Mouse (Mus musculus) CH12.LX (cell line): ENCODE measurements at regions not wholly inside any gene's neighbourhood (a gene's known extent, or its start where the extent isn't known, plus 50 kb on each side); places are given as distances from the start of the nearest gene placed in this dataset.
A peak's percentile ranks its signal among the peaks of the same experiment; 100 is the strongest.

Experiments used
- DNase-seq: peaks from one replicate; pipeline ENCODE4 v3.0.0-alpha.2; 2013; ENCODE audit errors: extremely low read depth
- H3K27ac ChIP-seq: 2 replicates; pipeline ENCODE4 v1.5.1; 2012; ENCODE audit warnings: low read depth, mild to moderate bottlenecking, control low read depth, moderate library complexity; ENCODE audit not compliant: insufficient read depth
- H3K27me3 ChIP-seq: replicated peaks from 2 replicates; pipeline ENCODE3; 2012; ENCODE audit warnings: inconsistent platforms
- H3K36me3 ChIP-seq, 2 experiments: replicated peaks in 1 of 2; 2 replicates each; pipeline versions ENCODE3 to v1.6.1; 2012; ENCODE audit warnings: inconsistent platforms in 1 of 2, low read length in 1 of 2, mild to moderate bottlenecking in 1 of 2, mixed read lengths in 1 of 2, moderate library complexity in 1 of 2; ENCODE audit not compliant: control insufficient read depth in 1 of 2, insufficient read depth in 1 of 2
- H3K4me1 ChIP-seq, 2 experiments: 2 replicates each; pipeline ENCODE4 v1.6.1; 2012; ENCODE audit warnings: inconsistent platforms in 1 of 2, moderate library complexity in 1 of 2; ENCODE audit not compliant: insufficient read depth in 2 of 2, control insufficient read depth in 1 of 2
- H3K4me2 ChIP-seq: 2 replicates; pipeline ENCODE4 v1.6.1; 2012; ENCODE audit warnings: low read depth, mild to moderate bottlenecking, control low read depth; ENCODE audit not compliant: poor library complexity, insufficient read depth, severe bottlenecking
- H3K4me3 ChIP-seq, 3 experiments: fragments of 150-350 bp in 1 of 3; sonication (generic) in 1 of 3; replicated peaks in 1 of 3; 2 replicates each; pipeline versions ENCODE3 to v1.5.1; 2011 to 2012; ENCODE audit warnings: low read depth in 2 of 3, low read length in 2 of 3, mild to moderate bottlenecking in 2 of 3, moderate library complexity in 2 of 3, control low read depth in 1 of 3, improper control_type of control experiment in 1 of 3, inconsistent platforms in 1 of 3, mixed read lengths in 1 of 3; ENCODE audit not compliant: poor library complexity in 1 of 3
- H3K79me2 ChIP-seq: replicated peaks from 2 replicates; pipeline ENCODE4 v1.6.1; 2012; ENCODE audit warnings: mild to moderate bottlenecking, moderate library complexity; ENCODE audit not compliant: control insufficient read depth, poor library complexity, insufficient read depth, severe bottlenecking; ENCODE audit errors: extremely low read depth
- H3K9ac ChIP-seq: 2 replicates; pipeline ENCODE4 v1.6.1; 2012; ENCODE audit warnings: low read depth, mild to moderate bottlenecking, control low read depth, moderate library complexity; ENCODE audit not compliant: insufficient read depth
- H3K9me3 ChIP-seq: replicated peaks from 2 replicates; pipeline ENCODE3; 2012; ENCODE audit warnings: low read length, inconsistent platforms, mixed read lengths
- CTCF ChIP-seq, 2 experiments: IDR thresholded peaks in 1 of 2; conservative IDR thresholded peaks in 1 of 2; 2 replicates each; pipeline ENCODE4 v1.5.1; 2011 to 2012; ENCODE audit warnings: low read depth in 2 of 2, low read length in 2 of 2, improper control_type of control experiment in 1 of 2, inconsistent platforms in 1 of 2, mild to moderate bottlenecking in 1 of 2, moderate library complexity in 1 of 2
- ELF1 ChIP-seq: IDR thresholded peaks from 2 replicates; pipeline ENCODE4 v1.6.1; 2014; ENCODE audit warnings: low read depth, mild to moderate bottlenecking, inconsistent platforms, low read length, improper control_type of control experiment
- MYC ChIP-seq: IDR thresholded peaks from 2 replicates; pipeline ENCODE4 v1.6.1; 2011; ENCODE audit warnings: low read depth, mild to moderate bottlenecking, improper control_type of control experiment, low read length
- NELFE ChIP-seq: IDR thresholded peaks from 2 replicates; pipeline ENCODE4 v1.6.1; 2011; ENCODE audit warnings: low read depth, low read length, improper control_type of control experiment
- RAD21 ChIP-seq: IDR thresholded peaks from 2 replicates; pipeline ENCODE4 v1.6.1; 2011; ENCODE audit warnings: low read depth, mild to moderate bottlenecking, low read length, improper control_type of control experiment, moderate library complexity
- SIN3A ChIP-seq: IDR thresholded peaks from 2 replicates; pipeline ENCODE4 v1.6.1; 2012; ENCODE audit warnings: low read length, improper control_type of control experiment, inconsistent platforms
- SMC3 ChIP-seq: IDR thresholded peaks from 2 replicates; pipeline ENCODE4 v1.6.1; 2011; ENCODE audit warnings: low read depth, low read length, improper control_type of control experiment
- ZNF384 ChIP-seq: IDR thresholded peaks from 2 replicates; pipeline ENCODE4 v1.6.1; 2012; ENCODE audit warnings: low read depth, low read length, improper control_type of control experiment, inconsistent platforms
- dilution Hi-C: fragments of 300-500 bp; cut with MboI; formaldehyde crosslinking; loops from 2 replicates; pipeline ENCODE4 v1.14.3; 2020; ENCODE audit warnings: low sequenced_read_pairs; ENCODE audit not compliant: extremely low pct_unique_long_range_greater_than_20kb, extremely low pct_ligation_motif_present
- in situ Hi-C: fragments of 300-500 bp; cut with MboI; formaldehyde crosslinking; loops from 3 replicates; pipeline ENCODE4 v1.14.3; 2019; ENCODE audit warnings: low sequenced_read_pairs, low pct_ligation_motif_present, low pct_unique_long_range_greater_than_20kb, mixed read lengths

DNA sequence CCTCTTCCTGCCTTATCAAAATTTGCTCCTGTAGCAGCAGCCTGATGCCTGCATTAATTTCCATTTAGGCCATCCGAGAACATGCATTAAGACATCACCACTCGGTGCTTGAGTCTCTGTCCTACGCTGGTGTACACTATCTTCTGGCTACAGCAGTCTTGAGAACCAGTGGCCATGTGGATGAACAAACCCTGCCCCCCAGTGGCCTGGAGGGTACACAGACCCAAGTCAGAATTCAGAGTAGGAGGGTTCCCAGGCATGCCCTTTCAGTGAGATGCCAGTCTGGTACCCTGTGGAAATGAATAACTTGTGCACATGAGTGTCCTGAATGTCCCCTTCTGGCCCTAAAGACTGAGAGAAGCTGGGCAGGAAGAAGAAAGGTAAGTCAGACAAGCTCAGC is 50.4 kb upstream of the Gadl1 start:
- Histone ChIP-seq H3K4me1 (peaks cover 0 to 5% of the 10 kb centered on the region in 2 experiments; a peak in 1 of 4 replicates), H3K4me2 (no peak overlapping the region), H3K36me3 (no peaks in the 10 kb centered on the region), H3K79me2 (no peaks in the 10 kb centered on the region), H3K9me3 (no peaks in the 10 kb centered on the region), H3K27me3 (no peaks in the 10 kb centered on the region), H3K27ac (no peak overlapping the region), H3K4me3 (no peak overlapping the region), H3K9ac (no peak overlapping the region)
- in situ Hi-C loops: no loop called here
- DNase-seq: no peak
- TF ChIP-seq MYC (no peak), RAD21 (peak; percentile 54), CTCF (conservative IDR thresholded peaks at IDR 0.05 in 1 of 2, IDR thresholded peaks at IDR 0.05 in 1 of 2; ENCODE audit: low read depth in 2 of 2, low read length in 2 of 2) (peak in 1 of 2 experiments; percentile 63; a peak in 2 of 4 replicates), NELFE (no peak), ELF1 (no peak), ZNF384 (no peak), SMC3 (peak; percentile 57), SIN3A (no peak)
- dilution Hi-C loops: no loop called here
